Mouse (Mus musculus): ENCODE measurements around the gene Exosc6. TPM values are rescaled to one million over a fixed set of nuclear protein-coding genes. Genes with fewer than 3 reads are reported as not detected.
"Not testable (repeated sequence)": the region's sequence is repeated elsewhere in the genome, so short reads cannot be mapped to it uniquely, and the experiment has no call there.

The Exosc6 gene
- not detected for total RNA-seq (2021)
- long read RNA-seq, experiment 1, transcript Exosc6-201 (1 exons, 1,326 nt), result major isoform, 8 of 8 reads
- long read RNA-seq, experiment 1, partial matches to known transcripts, result 0 of 8 reads
- long read RNA-seq, experiment 1, other reads (novel, unspliced or antisense), result 0 of 8 reads
- long read RNA-seq, experiment 2, transcript Exosc6-201 (1 exons, 1,326 nt), result major isoform, 12 of 12 reads
- long read RNA-seq, experiment 2, partial matches to known transcripts, result 0 of 12 reads
- long read RNA-seq, experiment 2, other reads (novel, unspliced or antisense), result 0 of 12 reads

GRCm38 (mm10) chr8:111056158-111056663 is at the start of gene Exosc6:
Exosc6 (plus strand) TSS chr8:111056339.
- intact Hi-C loops (cut with DNase I), result no loop called here
- DNase-seq, result peak; percentile 85 to 86

GRCm38 (mm10) chr8:111010230-111010991 is 45.7 kb upstream of the Exosc6 start:
- DNase-seq; intact Hi-C loops (cut with DNase I): not testable (repeated sequence)

GRCm38 (mm10) chr8:111026609-111027008 is 29.5 kb upstream of the Exosc6 start:
- intact Hi-C loops (cut with DNase I); DNase-seq: not testable (repeated sequence)

GRCm38 (mm10) chr8:111027391-111027937 is 28.7 kb upstream of the Exosc6 start:
- intact Hi-C loops (cut with DNase I), result no loop called here
- peak; percentile 67 to 72 for DNase-seq

- no peak for DNase-seq
- intact Hi-C loops (cut with DNase I), result no loop called here
Observed at GRCm38 (mm10) chr8:111029589-111029988, 26.6 kb upstream of the Exosc6 start.

- intact Hi-C loops (cut with DNase I), result no loop called here
- no peak for DNase-seq
Observed at GRCm38 (mm10) chr8:111030045-111030444, 26.1 kb upstream of the Exosc6 start.

GRCm38 (mm10) chr8:111031572-111031971 is 24.6 kb upstream of the Exosc6 start, which contains the start of gene Ddx19b:
Ddx19b (minus strand) TSS chr8:111031751.
- intact Hi-C loops (cut with DNase I), result no loop called here
- no peak for DNase-seq

GRCm38 (mm10) chr8:111032916-111033315 is 23.2 kb upstream of the Exosc6 start, which contains the start of gene Aars:
Aars (plus strand) TSS chr8:111033144.
- no peak for DNase-seq
- intact Hi-C loops (cut with DNase I), result no loop called here

GRCm38 (mm10) chr8:111033482-111034215 is 22.5 kb upstream of the Exosc6 start:
- intact Hi-C loops (cut with DNase I), result no loop called here
- peak; percentile 91 to 98 for DNase-seq

- DNase-seq, result no peak
- intact Hi-C loops (cut with DNase I), result no loop called here
Observed at GRCm38 (mm10) chr8:111034276-111034675, 21.9 kb upstream of the Exosc6 start.

GRCm38 (mm10) chr8:111036591-111036990 is 19.5 kb upstream of the Exosc6 start:
- no peak for DNase-seq
- intact Hi-C loops (cut with DNase I), result loop anchor here (2.0 kb wide), 1 partner anchor 16 kb away; no protein-coding TSS in a partner anchor

- DNase-seq, result no peak
- intact Hi-C loops (cut with DNase I), result no loop called here
Observed at GRCm38 (mm10) chr8:111042546-111042945, 13.6 kb upstream of the Exosc6 start.

GRCm38 (mm10) chr8:111044003-111044734 is 12.0 kb upstream of the Exosc6 start:
- no peak for DNase-seq
- intact Hi-C loops (cut with DNase I), result no loop called here

- intact Hi-C loops (cut with DNase I), result loop anchor here (5.0 kb wide), 1 partner anchor 34 kb away; no protein-coding TSS in a partner anchor
- no peak for DNase-seq
Observed at GRCm38 (mm10) chr8:111048694-111049093, 7.4 kb upstream of the Exosc6 start.

- DNase-seq, result no peak
- intact Hi-C loops (cut with DNase I), result loop anchor here (5.0 kb wide), 1 partner anchor 33 kb away; no protein-coding TSS in a partner anchor
Observed at GRCm38 (mm10) chr8:111049106-111049505, 7.0 kb upstream of the Exosc6 start.

- DNase-seq, result no peak
- intact Hi-C loops (cut with DNase I), result loop anchor here (2.0 kb wide), 2 partner anchors 17 to 37 kb away; no protein-coding TSS in a partner anchor
Observed at GRCm38 (mm10) chr8:111053827-111054518, 2.2 kb upstream of the Exosc6 start.

- intact Hi-C loops (cut with DNase I), result loop anchor here (2.0 kb wide), 1 partner anchor 36 kb away; no protein-coding TSS in a partner anchor
- DNase-seq, result no peak
Observed at GRCm38 (mm10) chr8:111055031-111055634, 1.0 kb upstream of the Exosc6 start.

- no peak for DNase-seq
- intact Hi-C loops (cut with DNase I), result loop anchor here (2.0 kb wide), 1 partner anchor 35 kb away; no protein-coding TSS in a partner anchor
Observed at GRCm38 (mm10) chr8:111055661-111056060, 478 bp upstream of the Exosc6 start.
